Mouse (Mus musculus): ENCODE measurements around the gene Ap1m1.
A peak's percentile ranks its signal among the peaks of the same experiment; 100 is the strongest.

The Ap1m1 gene

DNA sequence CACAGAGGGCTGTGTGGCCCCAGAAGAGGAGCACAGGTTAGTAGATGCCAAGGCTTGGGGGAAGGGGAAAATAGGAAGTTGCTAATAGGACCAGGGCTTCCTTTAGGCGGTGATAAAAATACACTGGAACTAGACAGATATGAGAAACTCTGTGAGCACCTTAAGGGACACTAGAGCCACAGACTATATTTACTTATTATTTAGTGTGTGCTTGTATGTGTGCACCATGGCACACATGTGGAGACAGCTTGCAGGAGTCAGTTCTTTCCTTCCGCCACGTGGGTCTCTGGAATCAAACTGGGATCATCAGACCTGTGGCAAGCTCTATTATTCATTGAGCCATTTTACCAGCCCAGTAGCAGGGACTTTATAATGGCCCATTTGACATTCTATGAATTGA is 55.3 kb downstream of the Ap1m1 start:
- no peak for DNase-seq (ENCODE audit: low spot score in 2 of 2)

DNA sequence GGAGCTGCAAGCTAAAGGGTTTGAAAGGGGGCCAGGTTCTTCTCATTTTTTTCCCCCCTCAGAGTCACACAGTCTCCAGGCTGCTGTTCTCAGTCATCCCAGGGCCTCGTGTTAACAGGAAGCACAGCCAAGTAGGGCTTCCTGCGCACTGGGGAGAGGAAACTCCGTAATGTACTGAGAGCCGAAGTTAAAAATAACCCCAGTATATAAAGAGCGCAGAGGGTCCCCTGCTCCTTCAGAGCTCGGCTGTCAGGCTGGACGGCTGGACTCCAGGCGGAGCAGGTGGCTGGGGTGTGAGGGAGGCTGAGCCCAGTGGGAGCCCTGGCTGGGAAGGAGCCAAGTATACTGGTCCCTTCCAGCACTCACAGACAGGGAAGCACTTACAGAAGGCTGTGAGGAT is 55.9 kb downstream of the Ap1m1 start:
- DNase-seq (ENCODE audit: low spot score in 2 of 2), result peak; percentile 57 to 67

DNA sequence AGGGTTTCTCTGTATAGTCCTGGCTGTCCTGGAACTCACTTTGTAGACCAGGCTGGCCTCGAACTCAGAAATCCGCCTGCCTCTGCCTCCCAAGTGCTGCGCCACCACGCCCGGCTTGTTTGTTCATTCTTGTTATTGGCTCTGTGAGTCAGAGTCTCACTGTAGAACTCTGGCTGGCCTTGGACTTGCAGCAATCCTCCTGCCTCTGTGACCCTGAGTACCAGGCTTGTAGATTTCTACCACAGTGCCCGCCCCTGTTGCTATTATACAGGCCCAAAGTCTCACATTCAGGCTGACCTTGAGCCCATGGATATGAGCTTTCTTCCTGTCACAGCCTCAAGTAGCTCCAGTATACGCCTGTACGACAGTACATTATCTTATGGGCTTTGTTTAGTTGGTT is 56.7 kb downstream of the Ap1m1 start:
- DNase-seq (ENCODE audit: low spot score in 2 of 2), result no peak

DNA sequence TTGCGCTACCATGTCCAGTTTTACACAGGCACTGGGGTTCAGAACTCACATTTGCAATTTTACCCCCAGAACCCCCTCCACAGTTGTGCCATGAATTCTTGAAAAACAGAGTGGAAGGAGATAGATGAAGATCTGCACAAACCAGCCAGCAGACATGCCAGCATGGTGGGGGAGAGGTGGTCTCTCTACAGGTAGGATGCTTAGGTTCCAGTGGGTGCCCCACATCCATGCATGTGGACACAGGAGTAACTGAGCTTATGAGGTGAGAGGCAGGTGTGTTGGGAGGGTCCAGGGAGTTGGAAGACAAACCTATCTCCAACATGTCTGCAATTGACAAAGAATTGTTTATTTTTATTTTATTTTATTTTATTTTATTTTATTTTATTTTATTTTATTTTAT is 59.1 kb downstream of the Ap1m1 start:
- DNase-seq (ENCODE audit: low spot score in 2 of 2), result no peak

DNA sequence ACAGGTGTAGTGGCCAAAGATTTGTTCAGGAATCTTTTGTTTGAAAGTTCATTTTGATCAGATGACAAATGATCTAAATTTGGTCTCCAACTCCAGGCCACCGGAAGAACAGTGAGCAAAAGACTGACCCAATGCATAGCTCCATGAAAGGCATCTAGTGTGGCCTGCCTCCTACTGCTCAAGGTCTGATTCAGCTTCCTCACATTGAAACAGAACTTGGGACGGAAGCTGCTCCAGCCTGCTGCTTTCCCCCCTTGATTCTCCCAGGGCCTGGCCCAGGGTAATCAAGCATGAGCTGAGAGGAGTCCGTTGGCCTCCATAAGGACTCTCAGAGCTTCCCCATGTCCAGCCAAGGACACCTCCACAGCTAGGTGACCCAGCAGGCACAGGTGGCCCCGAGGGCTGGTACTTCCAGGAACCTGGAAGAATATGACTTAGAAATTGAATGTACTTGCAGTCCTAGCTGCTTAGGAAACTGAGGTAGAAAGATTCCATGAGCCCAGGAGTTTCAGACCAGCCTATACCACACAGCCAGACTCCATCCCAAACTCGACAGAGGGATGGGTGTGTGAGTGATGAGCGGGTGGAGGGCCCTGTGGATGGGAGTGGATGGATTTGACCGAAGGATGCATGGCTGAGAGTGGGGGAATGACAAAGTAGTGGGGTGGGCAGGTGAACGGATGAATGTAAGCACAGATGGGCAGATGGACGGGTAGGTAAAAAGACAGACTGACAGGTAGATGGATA is 61.0 kb downstream of the Ap1m1 start:
- DNase-seq (ENCODE audit: low spot score in 2 of 2), result no peak

DNA sequence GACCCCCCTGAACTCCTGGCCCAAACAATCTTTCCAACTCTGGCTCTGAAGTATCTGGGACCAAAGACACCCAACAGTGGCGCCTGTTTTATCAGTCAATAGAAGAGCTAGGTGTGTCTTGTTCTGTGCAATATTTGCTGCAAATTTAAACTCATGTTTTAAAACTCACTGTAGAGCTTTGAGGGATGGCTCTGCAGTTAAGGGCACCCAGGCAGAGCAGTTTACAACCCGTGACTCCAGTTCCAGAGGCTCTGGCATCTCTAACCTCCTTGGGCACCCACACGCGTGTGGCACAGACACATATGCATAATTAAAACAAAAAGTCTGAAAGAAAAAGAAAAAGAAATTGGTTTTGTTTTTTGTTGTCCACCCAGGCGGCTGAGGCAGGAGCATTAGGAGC is 61.7 kb downstream of the Ap1m1 start:
- DNase-seq (ENCODE audit: low spot score in 2 of 2), result no peak

DNA sequence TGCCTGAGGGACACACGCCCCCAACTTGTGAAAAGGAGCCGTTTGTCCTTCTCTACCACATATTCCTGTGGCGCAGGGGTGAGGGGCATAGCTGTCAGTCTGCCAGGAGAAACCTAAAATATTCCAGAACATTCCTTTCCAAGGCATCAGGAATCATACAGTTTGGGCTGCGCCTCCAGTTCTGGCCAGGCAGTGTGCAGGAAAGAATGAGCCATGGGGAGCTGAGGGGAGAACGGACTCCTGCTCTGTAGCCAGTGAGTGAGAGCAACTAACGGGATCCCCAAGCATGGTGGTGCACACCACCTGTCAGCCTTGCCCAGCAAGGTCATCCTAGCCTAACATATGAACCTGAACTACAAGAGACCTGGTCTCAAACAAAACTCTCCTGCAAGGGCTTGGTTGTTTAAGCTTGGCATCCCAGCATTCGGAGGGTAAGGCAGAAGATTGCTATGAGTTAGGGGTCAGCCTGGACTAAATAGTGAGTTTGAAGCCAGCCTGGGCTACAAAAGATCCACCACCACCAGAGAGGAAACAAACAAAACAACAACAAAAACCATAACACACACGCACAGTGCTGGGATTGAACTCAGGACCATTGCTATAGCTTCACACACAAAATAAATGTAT is 63.3 kb downstream of the Ap1m1 start:
- no peak for DNase-seq (ENCODE audit: low spot score in 2 of 2)

DNA sequence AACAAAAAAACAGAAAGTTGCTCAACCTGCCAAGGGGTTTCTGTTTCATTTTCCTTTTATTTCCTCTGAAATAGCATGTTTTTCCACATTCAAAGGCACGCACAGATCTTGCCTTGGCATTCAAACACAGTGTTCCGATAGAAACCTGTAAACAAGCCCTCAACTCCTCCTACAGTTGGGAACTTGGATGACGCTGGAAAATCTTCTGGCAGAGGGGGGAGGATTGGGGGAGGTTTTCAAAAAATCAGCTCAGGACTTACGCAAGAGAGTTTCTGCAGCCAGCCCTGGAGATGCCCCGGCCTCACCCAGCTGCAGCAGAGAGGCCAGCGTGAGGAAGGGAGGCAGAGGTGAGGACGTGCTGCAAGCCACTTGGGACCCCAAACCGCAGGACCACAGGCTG is 63.8 kb downstream of the Ap1m1 start:
- peak in 1 of 2 experiments; percentile 23 for DNase-seq (ENCODE audit: low spot score in 2 of 2)

DNA sequence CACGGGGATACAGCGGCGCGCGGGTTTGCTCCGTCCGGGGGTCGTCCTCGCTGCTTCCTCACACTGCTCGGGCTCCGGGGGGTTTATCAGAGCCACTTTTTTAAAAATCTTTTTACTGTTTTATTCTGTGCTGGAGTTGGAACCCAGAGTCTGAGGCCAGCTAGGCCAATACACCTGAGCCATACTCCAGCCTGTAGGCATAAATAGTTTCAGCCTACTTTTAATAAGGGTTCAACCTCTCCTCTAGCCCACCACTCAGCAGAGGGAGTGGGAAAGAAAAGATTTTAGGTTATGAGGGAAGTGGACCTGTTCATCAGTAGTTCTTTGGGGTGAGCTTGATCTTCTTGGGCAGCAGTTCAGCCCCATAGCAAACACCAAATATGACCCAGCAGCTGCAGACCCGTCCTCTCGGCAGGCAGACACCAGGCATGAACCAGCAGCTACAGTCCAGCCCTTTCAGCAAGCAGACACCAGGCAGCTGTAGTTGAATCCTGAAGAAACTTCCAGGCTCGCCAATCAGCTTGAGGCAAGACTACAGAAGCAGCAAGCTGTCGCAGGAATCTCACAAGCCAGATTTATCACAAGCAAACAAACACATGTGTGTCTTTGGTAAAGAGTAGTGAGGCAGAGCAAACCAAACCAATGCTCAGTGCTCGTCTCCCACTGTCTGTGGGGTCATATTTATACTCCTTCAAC is 65.5 kb downstream of the Ap1m1 start, which contains the start of gene Gm10282:
Gene Gm10282 (minus strand): TSS at position 51 of the 696 bp plus-strand sequence.
- no peak for DNase-seq (ENCODE audit: low spot score in 2 of 2)

DNA sequence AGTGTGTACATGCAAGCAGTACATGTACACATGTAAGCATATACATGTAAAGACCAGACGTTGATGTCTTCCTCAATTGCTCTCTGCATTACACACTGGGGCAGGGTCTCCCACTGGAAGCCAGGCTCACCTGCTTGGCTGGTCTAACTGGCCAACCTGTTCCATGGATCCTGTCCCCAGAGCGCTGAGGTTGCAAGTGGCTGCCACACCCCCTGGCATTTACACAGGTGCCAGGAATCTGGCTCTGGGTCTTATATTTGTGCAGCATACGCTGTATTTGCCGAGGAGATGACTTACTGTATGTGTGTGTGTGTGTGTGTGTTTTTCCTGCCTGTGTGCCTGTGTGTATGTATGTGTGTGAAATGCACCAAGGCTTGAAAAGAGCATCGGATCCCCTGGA is 67.1 kb downstream of the Ap1m1 start:
- no peak for DNase-seq (ENCODE audit: low spot score in 2 of 2)
